Mouse (Mus musculus) heart, adult 2 months (tissue): ENCODE results near the gene Zcrb1. TPM values are rescaled to one million over a fixed set of nuclear protein-coding genes. Genes with fewer than 3 reads are reported as not detected.

Experiments used
- DNase-seq, 2 experiments: peaks; one replicate each; pipeline ENCODE4 v3.0.0; 2021
- H3K27ac ChIP-seq: fragments of 200-600 bp; 2 replicates; pipeline ENCODE4 v1.8.1; 2022
- H3K27me3 ChIP-seq: fragments of 200-500 bp; 2 replicates; pipeline ENCODE4 v1.6.1; 2012; ENCODE audit warnings: mild to moderate bottlenecking, low read length, inconsistent platforms, mixed read lengths; ENCODE audit not compliant: control insufficient read depth, insufficient read depth
- H3K36me3 ChIP-seq: fragments of 200-500 bp; 2 replicates; pipeline ENCODE4 v1.6.1; 2012; ENCODE audit warnings: low read length, inconsistent platforms; ENCODE audit not compliant: control insufficient read depth, insufficient read depth
- H3K4me1 ChIP-seq: fragments of 200-500 bp; 2 replicates; pipeline ENCODE4 v1.6.1; 2011; ENCODE audit warnings: low read length; ENCODE audit not compliant: control insufficient read depth, insufficient read depth
- H3K4me3 ChIP-seq: fragments of 200-600 bp; 2 replicates; pipeline ENCODE4 v1.8.1; 2022
- H3K79me2 ChIP-seq: fragments of 200-500 bp; replicated peaks from 2 replicates; pipeline ENCODE4 v1.6.1; 2012; ENCODE audit warnings: mild to moderate bottlenecking, inconsistent platforms, low read length, moderate library complexity, mixed read lengths; ENCODE audit not compliant: control insufficient read depth, insufficient read depth
- H3K9ac ChIP-seq: fragments of 200-500 bp; 2 replicates; pipeline ENCODE4 v1.6.1; 2012; ENCODE audit warnings: low read depth, mild to moderate bottlenecking, control low read depth, inconsistent platforms, low read length, mixed read lengths
- CTCF ChIP-seq: fragments of 200-600 bp; IDR thresholded peaks from 2 replicates; pipeline ENCODE4 v1.8.1; 2022; ENCODE audit warnings: antibody characterized with exemption, mild to moderate bottlenecking, moderate library complexity
- EP300 ChIP-seq: fragments of 200-500 bp; IDR thresholded peaks from 2 replicates; pipeline ENCODE4 v1.6.1; 2011; ENCODE audit warnings: low read depth, low read length, control low read depth; ENCODE audit not compliant: insufficient read depth
- POLR2A ChIP-seq: fragments of 200-500 bp; IDR thresholded peaks from 2 replicates; pipeline ENCODE4 v1.6.1; 2011; ENCODE audit warnings: mild to moderate bottlenecking, low read depth, low read length, control low read depth; ENCODE audit not compliant: insufficient read depth
- WGBS: fragments of 180-500 bp; shearing (Covaris S2); methylation state at CpG from one replicate; pipeline ENCODE4 v1.1.7; 2018; 5-methylcytosine and 5-hydroxymethylcytosine counted together
- intact Hi-C: fragments of 180-260 bp; cut with DNase I; formaldehyde crosslinking; loops from one replicate; pipeline ENCODE4 v1.15.1; 2025
- polyA plus RNA-seq: library from polyadenylated mRNA; depleted of rRNA; stranded (reverse); fragments of >200 nt; gene quantifications from 2 replicates; pipeline ENCODE4 v1.2.3, GENCODE M21; 2012
- total RNA-seq, 2 experiments: library from RNA; stranded (reverse); gene quantifications; 2 replicates each; pipeline ENCODE4 v1.2.3; 2021

Zcrb1 gene
- total and polyA plus RNA-seq, 3 experiments = 33.0 to 97.3 (median 89.3) TPM

GRCm38 (mm10) chr15:93433811-93434210, 35.7 kb upstream of the Zcrb1 start:
- no peak for DNase-seq

GRCm38 (mm10) chr15:93422537-93422936, 24.4 kb upstream of the Zcrb1 start:
- intact Hi-C loops = no loop called here
- Histone ChIP-seq H3K79me2 (peaks cover 1% of the 10 kb centered on the region; the same call in 1 of the 2 replicates), H3K4me3 (no peak overlapping the region), H3K36me3 (no peaks in the 10 kb centered on the region), H3K9ac (no peak overlapping the region), H3K4me1 (no peaks in the 10 kb centered on the region), H3K27me3 (no peaks in the 10 kb centered on the region), H3K27ac (no peak overlapping the region)
- TF ChIP-seq CTCF (peak; percentile 44), POLR2A (no peak), EP300 (no peak)
- 95% methylated on average over 1 of the region's 1 CpGs for WGBS
- DNase-seq = no peak

More at GRCm38 (mm10) chr15:93433811-93434210, 35.7 kb upstream of the Zcrb1 start:
- H3K27ac ChIP-seq = no peak overlapping the region
- H3K9ac ChIP-seq = no peak overlapping the region
- intact Hi-C loops = no loop called here
- 49% methylated on average over 11 of the region's 11 CpGs for WGBS
- H3K27me3 ChIP-seq = no peaks in the 10 kb centered on the region
- no peak overlapping the region for H3K4me3 ChIP-seq
- no peaks in the 10 kb centered on the region for H3K36me3 ChIP-seq
- no peaks in the 10 kb centered on the region for H3K4me1 ChIP-seq
- no peaks in the 10 kb centered on the region for H3K79me2 ChIP-seq
- TF ChIP-seq EP300 (no peak), POLR2A (no peak), CTCF (no peak)

- TF ChIP-seq CTCF (peak; percentile 32), POLR2A (no peak)
- intact Hi-C loops = no loop called here
- DNase-seq = peak in 1 of 2 experiments; percentile 29
- Histone ChIP-seq H3K9ac (no peak overlapping the region), H3K4me3 (no peak overlapping the region), H3K79me2 (peaks cover 1% of the 10 kb centered on the region; the same call in 1 of the 2 replicates), H3K36me3 (no peaks in the 10 kb centered on the region), H3K4me1 (no peaks in the 10 kb centered on the region), H3K27me3 (no peaks in the 10 kb centered on the region), H3K27ac (no peak overlapping the region)
- 58% methylated on average over 7 of the region's 7 CpGs for WGBS
Measured at GRCm38 (mm10) chr15:93420596-93420995, 22.5 kb upstream of the Zcrb1 start.

- intact Hi-C loops = no loop called here
- 63% methylated on average over 6 of the region's 6 CpGs for WGBS
- H3K79me2 ChIP-seq = no peaks in the 10 kb centered on the region; the same call in 1 of the 2 replicates
- no peaks in the 10 kb centered on the region for H3K4me1 ChIP-seq
- no peak overlapping the region for H3K4me3 ChIP-seq
- H3K27me3 ChIP-seq = no peaks in the 10 kb centered on the region
- H3K36me3 ChIP-seq = no peaks in the 10 kb centered on the region
- no peak overlapping the region for H3K9ac ChIP-seq
- H3K27ac ChIP-seq = no peak overlapping the region
- TF ChIP-seq EP300 = no peak
- TF ChIP-seq CTCF = no peak
- no peak for TF ChIP-seq POLR2A
- peak in 1 of 2 experiments; percentile 13 for DNase-seq
Measured at GRCm38 (mm10) chr15:93416300-93416699, 18.2 kb upstream of the Zcrb1 start.

- intact Hi-C loops = no loop called here
- TF ChIP-seq CTCF (no peak), EP300 (no peak), POLR2A (no peak)
- no peaks in the 10 kb centered on the region for H3K36me3 ChIP-seq
- no peaks in the 10 kb centered on the region for H3K4me1 ChIP-seq
- 95% methylated on average over 9 of the region's 9 CpGs for WGBS
- no peak overlapping the region for H3K9ac ChIP-seq
- H3K27me3 ChIP-seq = no peaks in the 10 kb centered on the region
- DNase-seq = no peak
- H3K4me3 ChIP-seq = no peak overlapping the region
- no peaks in the 10 kb centered on the region; the same call in 1 of the 2 replicates for H3K79me2 ChIP-seq
- no peak overlapping the region for H3K27ac ChIP-seq
Measured at GRCm38 (mm10) chr15:93414456-93414855, 16.3 kb upstream of the Zcrb1 start.

GRCm38 (mm10) chr15:93412445-93412844, 14.3 kb upstream of the Zcrb1 start:
- DNase-seq = no peak
- WGBS = 97% methylated on average over 3 of the region's 3 CpGs
- intact Hi-C loops = no loop called here
- Histone ChIP-seq H3K36me3 (no peaks in the 10 kb centered on the region), H3K4me3 (no peak overlapping the region), H3K79me2 (no peaks in the 10 kb centered on the region; the same call in none of the 2 replicates), H3K27me3 (no peaks in the 10 kb centered on the region), H3K4me1 (no peaks in the 10 kb centered on the region), H3K9ac (no peak overlapping the region), H3K27ac (no peak overlapping the region)
- TF ChIP-seq POLR2A (no peak), EP300 (no peak), CTCF (no peak)
